Mouse (Mus musculus) lung, embryonic 14.5 days (tissue): ENCODE data around the gene Itgb3. TPM values are rescaled to one million over a fixed set of nuclear protein-coding genes. Genes with fewer than 3 reads are reported as not detected.

Source experiments
- ATAC-seq: fragments of 200-750 bp; cut with Nextera tagmentation; 2 replicates; pipeline ENCODE4 v1.8.0; 2017; ENCODE audit warnings: mild to moderate bottlenecking, moderate TSS enrichment, moderate library complexity; ENCODE audit not compliant: insufficient read depth
- DNase-seq: peaks from one replicate; pipeline ENCODE4 v3.0.0-alpha.2; 2015
- H3K27ac ChIP-seq: fragments of 300-500 bp; sonication (generic); 2 replicates; pipeline ENCODE4 v1.5.1; 2014; ENCODE audit warnings: low read depth, mild to moderate bottlenecking, moderate library complexity
- H3K27me3 ChIP-seq: fragments of 300-500 bp; sonication (generic); 2 replicates; pipeline ENCODE4 v1.6.1; 2014; ENCODE audit warnings: low read length, control low read depth; ENCODE audit not compliant: insufficient read depth
- H3K36me3 ChIP-seq: fragments of 300-500 bp; sonication (generic); 2 replicates; pipeline ENCODE4 v1.6.1; 2014; ENCODE audit warnings: control low read depth; ENCODE audit not compliant: insufficient read depth
- H3K4me1 ChIP-seq: fragments of 300-500 bp; sonication (generic); 2 replicates; pipeline ENCODE4 v1.6.1; 2014; ENCODE audit warnings: antibody characterized with exemption, control low read depth; ENCODE audit not compliant: insufficient read depth
- H3K4me2 ChIP-seq: fragments of 300-500 bp; sonication (generic); 2 replicates; pipeline ENCODE4 v1.6.1; 2014; ENCODE audit warnings: mild to moderate bottlenecking
- H3K4me3 ChIP-seq: fragments of 300-500 bp; sonication (generic); 2 replicates; pipeline ENCODE4 v1.5.1; 2014; ENCODE audit warnings: low read depth, low read length
- H3K9ac ChIP-seq: fragments of 300-500 bp; sonication (generic); 2 replicates; pipeline ENCODE4 v1.6.1; 2014
- H3K9me3 ChIP-seq: fragments of 300-500 bp; sonication (generic); 2 replicates; pipeline ENCODE4 v1.6.1; 2016; ENCODE audit warnings: low read depth, low read length, control low read depth
- CTCF ChIP-seq: IDR thresholded peaks from 2 replicates; pipeline ENCODE4 v1.5.1; 2016; ENCODE audit warnings: antibody characterized with exemption, low read depth
- WGBS: fragments of 180-500 bp; shearing (Covaris S2); extraction: QIAGEN DNeasy Blood & Tissue Kit; methylation state at CpG from one replicate; pipeline ENCODE4 v1.1.7; 2014; 5-methylcytosine and 5-hydroxymethylcytosine counted together
- polyA plus RNA-seq: library from polyadenylated mRNA; unstranded; fragments of >200 nt; fragmentation: Nextera tagmentation; extraction: Ambion mirVana; gene quantifications from 2 replicates; pipeline ENCODE4 v1.2.1, GENCODE M21; 2014

Gene Itgb3
- polyA plus RNA-seq, 1 experiment from 2014 or later = 2.1 TPM

GRCm38 (mm10) chr11:104619084-104620022 lies 11.6 kb downstream of the Itgb3 start:
- Histone ChIP-seq H3K9ac (no peak overlapping the region), H3K4me3 (no peak overlapping the region), H3K36me3 (no peaks in the 10 kb centered on the region), H3K4me2 (no peak overlapping the region), H3K9me3 (no peaks in the 10 kb centered on the region), H3K4me1 (no peaks in the 10 kb centered on the region), H3K27me3 (no peaks in the 10 kb centered on the region), H3K27ac (no peak overlapping the region)
- ATAC-seq (no peak), DNase-seq (no peak)
- TF ChIP-seq CTCF = no peak
- WGBS = 73% methylated on average over 13 of the region's 13 CpGs

GRCm38 (mm10) chr11:104622040-104622962 lies 14.5 kb downstream of the Itgb3 start:
- WGBS = 28% methylated on average over 12 of the region's 12 CpGs
- TF ChIP-seq CTCF = no peak
- DNase-seq (no peak), ATAC-seq (no peak)
- H3K9me3 ChIP-seq = no peaks in the 10 kb centered on the region
- H3K4me1 ChIP-seq = peaks cover 6% of the 10 kb centered on the region; the same call in 1 of the 2 replicates
- no peak overlapping the region for H3K9ac ChIP-seq
- no peaks in the 10 kb centered on the region for H3K27me3 ChIP-seq
- H3K36me3 ChIP-seq = no peaks in the 10 kb centered on the region
- no peak overlapping the region for H3K27ac ChIP-seq
- H3K4me2 ChIP-seq = no peak overlapping the region
- H3K4me3 ChIP-seq = no peak overlapping the region

GRCm38 (mm10) chr11:104624791-104625391 lies 17.1 kb downstream of the Itgb3 start:
- H3K27ac ChIP-seq = peak overlapping the region; percentile 65
- no peak overlapping the region for H3K4me2 ChIP-seq
- H3K27me3 ChIP-seq = no peaks in the 10 kb centered on the region
- no peaks in the 10 kb centered on the region for H3K36me3 ChIP-seq
- 27% methylated on average over 6 of the region's 6 CpGs for WGBS
- peaks cover 6% of the 10 kb centered on the region; the same call in 1 of the 2 replicates for H3K4me1 ChIP-seq
- peak; percentile 66 for ATAC-seq
- no peaks in the 10 kb centered on the region for H3K9me3 ChIP-seq
- no peak overlapping the region for H3K4me3 ChIP-seq
- no peak; the same call in 1 of the 2 replicates for TF ChIP-seq CTCF
- no peak overlapping the region for H3K9ac ChIP-seq
- peak; percentile 61 for DNase-seq

- ATAC-seq = peak; percentile 90
- 25% methylated on average over 12 of the region's 12 CpGs for WGBS
Measured at GRCm38 (mm10) chr11:104625453-104626402, 17.9 kb downstream of the Itgb3 start.

GRCm38 (mm10) chr11:104626635-104627034 lies 18.8 kb downstream of the Itgb3 start:
- TF ChIP-seq CTCF = no peak
- Histone ChIP-seq H3K4me1 (peaks cover 6% of the 10 kb centered on the region; the same call in 1 of the 2 replicates), H3K27ac (no peak overlapping the region)

More at GRCm38 (mm10) chr11:104625453-104626402, 17.9 kb downstream of the Itgb3 start:
- no peak overlapping the region; the same call in 1 of the 2 replicates for H3K4me2 ChIP-seq
- H3K9me3 ChIP-seq = no peaks in the 10 kb centered on the region
- H3K36me3 ChIP-seq = no peaks in the 10 kb centered on the region
- H3K4me3 ChIP-seq = no peak overlapping the region
- TF ChIP-seq CTCF = no peak
- no peak overlapping the region for H3K9ac ChIP-seq
- peak overlapping the region; percentile 65 for H3K27ac ChIP-seq
- DNase-seq = peak; percentile 93
- no peaks in the 10 kb centered on the region for H3K27me3 ChIP-seq
- H3K4me1 ChIP-seq = peaks cover 6% of the 10 kb centered on the region; the same call in 1 of the 2 replicates

More at GRCm38 (mm10) chr11:104626635-104627034, 18.8 kb downstream of the Itgb3 start:
- ATAC-seq (no peak), DNase-seq (no peak)
- Histone ChIP-seq H3K27me3 (no peaks in the 10 kb centered on the region), H3K9ac (no peak overlapping the region), H3K4me2 (no peak overlapping the region), H3K4me3 (no peak overlapping the region), H3K9me3 (no peaks in the 10 kb centered on the region), H3K36me3 (no peaks in the 10 kb centered on the region)
